Mouse (Mus musculus) E14TG2a.4 (cell line): ENCODE results near the gene Tomm40.

Source experiments
- CTCF ChIP-seq: conservative IDR thresholded peaks from 2 replicates; pipeline ENCODE4 v1.5.1; 2014; ENCODE audit warnings: low read length
- NANOG ChIP-seq: IDR thresholded peaks from 2 replicates; pipeline ENCODE4 v1.6.1; 2014; ENCODE audit warnings: borderline replicate concordance, low read length, mixed read lengths
- POU5F1 ChIP-seq: IDR thresholded peaks from 2 replicates; pipeline ENCODE4 v1.6.1; 2014; ENCODE audit warnings: low read length, borderline replicate concordance

DNA sequence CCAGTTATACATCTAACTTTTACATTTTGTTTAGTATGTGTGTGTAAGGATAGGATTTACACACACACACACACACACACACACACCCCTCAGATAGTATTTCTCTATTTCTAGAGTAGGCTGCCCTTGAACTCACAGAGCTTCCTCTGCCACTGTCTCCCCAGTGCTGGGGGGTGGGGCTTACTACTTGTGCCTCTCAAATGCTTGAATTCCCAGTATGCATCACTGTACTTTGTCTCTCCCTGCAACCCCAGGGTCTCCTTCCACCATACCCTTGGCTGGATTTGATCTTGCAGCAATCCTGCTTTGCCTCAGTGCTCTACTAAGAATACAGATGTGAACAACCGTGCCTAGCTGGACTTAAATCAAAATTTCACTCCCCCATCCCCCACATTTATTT lies 38.8 kb upstream of the Tomm40 start:
- no peak for TF ChIP-seq CTCF
- TF ChIP-seq NANOG: no peak
- TF ChIP-seq POU5F1: no peak
